Comparison of ENCODE assay signal across 8 mouse cellular contexts in genomic region chr13:34088201-34088649, GRCm38 (mm10). TPM values are rescaled to one million over a fixed set of nuclear protein-coding genes. Genes with fewer than 3 reads are reported as not detected.
DNase-seq lines count a peak whose midpoint lies in the region; ATAC-seq lines count a peak whose summit lies in the region.
"Not testable (repeated sequence)": the region's sequence is repeated elsewhere in the genome, so short reads cannot be mapped to it uniquely, and the experiment has no call there.

No protein-coding gene starts in this region.

- H3K9ac ChIP-seq in embryonic facial prominence, embryonic 13.5 days; forebrain, embryonic 16.5 days (replicated peaks; ENCODE audit: low read depth, low read length); liver, embryonic 11.5 days (ENCODE audit: low read depth, low read length); midbrain, embryonic 11.5 days (ENCODE audit: low read length): not testable (repeated sequence)
- peak overlapping the region; percentile 41 for H3K9ac ChIP-seq in hindbrain, embryonic 14.5 days
- peak overlapping the region; percentile 58 for H3K9ac ChIP-seq in neural tube, embryonic 13.5 days

- 0 out of 2 replicates have a peak overlapping the region, but pooled peaks have one; percentile 16 for H3K27ac ChIP-seq in embryonic facial prominence, embryonic 13.5 days
- H3K27ac ChIP-seq in forebrain, embryonic 16.5 days (ENCODE audit: low read length), result peak overlapping the region; percentile 86
- peak overlapping the region; percentile 81 for H3K27ac ChIP-seq in hindbrain, embryonic 14.5 days
- H3K27ac ChIP-seq in liver, embryonic 11.5 days (ENCODE audit: low read depth, low read length), result not testable (repeated sequence)
- peak overlapping the region; percentile 61 for H3K27ac ChIP-seq in midbrain, embryonic 11.5 days (ENCODE audit: low read depth, low read length)
- peak overlapping the region; percentile 92 for H3K27ac ChIP-seq in neural tube, embryonic 13.5 days (replicated peaks)

- H3K9me3 ChIP-seq in embryonic facial prominence, embryonic 13.5 days; forebrain, embryonic 16.5 days (ENCODE audit: control insufficient read depth, low read length); hindbrain, embryonic 14.5 days (ENCODE audit: control insufficient read depth, low read length); liver, embryonic 11.5 days (ENCODE audit: control insufficient read depth, low read length); midbrain, embryonic 11.5 days (ENCODE audit: control insufficient read depth, low read length); neural tube, embryonic 13.5 days: not testable (repeated sequence)

- not testable (repeated sequence) for H3K4me3 ChIP-seq in embryonic facial prominence, embryonic 13.5 days; forebrain, embryonic 16.5 days (replicated peaks; ENCODE audit: low read length); hindbrain, embryonic 14.5 days (replicated peaks; ENCODE audit: low read length); liver, embryonic 11.5 days (ENCODE audit: low read depth, low read length); midbrain, embryonic 11.5 days (ENCODE audit: low read depth, low read length); neural tube, embryonic 13.5 days

- H3K36me3 ChIP-seq in embryonic facial prominence, embryonic 13.5 days; forebrain, embryonic 16.5 days (ENCODE audit: control insufficient read depth, insufficient read depth); hindbrain, embryonic 14.5 days (replicated peaks; ENCODE audit: control insufficient read depth, insufficient read depth); liver, embryonic 11.5 days (ENCODE audit: control insufficient read depth, insufficient read depth, low read length); midbrain, embryonic 11.5 days (ENCODE audit: control insufficient read depth, insufficient read depth, low read length); neural tube, embryonic 13.5 days: not testable (repeated sequence)

- DNase-seq in MN1 (ENCODE audit: low spot score), result peak; percentile 37
- not testable (repeated sequence) for DNase-seq in hindbrain, embryonic 14.5 days (ENCODE audit: low spot score); liver, embryonic 11.5 days (ENCODE audit: low spot score); midbrain, embryonic 11.5 days (ENCODE audit: low spot score, missing footprints)
- peak; percentile 38 for DNase-seq in thymus, postnatal 25 days

- peaks cover 11% of the 10 kb centered on the region for H3K4me1 ChIP-seq in embryonic facial prominence, embryonic 13.5 days
- H3K4me1 ChIP-seq in forebrain, embryonic 16.5 days (replicated peaks; ENCODE audit: control insufficient read depth, insufficient read depth, low read length), result peaks cover 22% of the 10 kb centered on the region
- H3K4me1 ChIP-seq in hindbrain, embryonic 14.5 days (replicated peaks; ENCODE audit: control insufficient read depth, insufficient read depth, low read length), result peaks cover 31% of the 10 kb centered on the region
- not testable (repeated sequence) for H3K4me1 ChIP-seq in liver, embryonic 11.5 days (replicated peaks; ENCODE audit: control insufficient read depth, insufficient read depth, low read length)
- H3K4me1 ChIP-seq in midbrain, embryonic 11.5 days (ENCODE audit: control insufficient read depth, insufficient read depth, low read length), result peaks cover 20% of the 10 kb centered on the region
- H3K4me1 ChIP-seq in neural tube, embryonic 13.5 days (replicated peaks), result peaks cover 36% of the 10 kb centered on the region

- ATAC-seq in embryonic facial prominence, embryonic 13.5 days (ENCODE audit: insufficient number of reproducible peaks, insufficient read depth, low FRiP score, low TSS enrichment, low read depth), result not testable (repeated sequence)
- ATAC-seq in forebrain, embryonic 16.5 days, result peak; percentile 21
- peak; percentile 47 for ATAC-seq in hindbrain, embryonic 14.5 days (ENCODE audit: low FRiP score)
- ATAC-seq in liver, embryonic 11.5 days (replicated peaks; ENCODE audit: low FRiP score), result 0 out of 2 replicates have a peak, but pooled peaks have one; percentile 18
- peak; percentile 31; the same call in 1 of the 2 replicates for ATAC-seq in midbrain, embryonic 11.5 days (ENCODE audit: low FRiP score)
- ATAC-seq in neural tube, embryonic 13.5 days (ENCODE audit: low read depth), result peak; percentile 57

- WGBS in embryonic facial prominence, embryonic 13.5 days, result 63% methylated on average over 5 of the region's 5 CpGs
- 58% methylated on average over 5 of the region's 5 CpGs for WGBS in forebrain, embryonic 16.5 days
- 32% methylated on average over 5 of the region's 5 CpGs for WGBS in hindbrain, embryonic 14.5 days
- WGBS in liver, embryonic 11.5 days, result 39% methylated on average over 5 of the region's 5 CpGs
- WGBS in midbrain, embryonic 11.5 days, result 52% methylated on average over 5 of the region's 5 CpGs
- WGBS in neural tube, embryonic 13.5 days, result 52% methylated on average over 5 of the region's 5 CpGs

- H3K4me2 ChIP-seq in embryonic facial prominence, embryonic 13.5 days; liver, embryonic 11.5 days; midbrain, embryonic 11.5 days: not testable (repeated sequence)
- H3K4me2 ChIP-seq in forebrain, embryonic 16.5 days (ENCODE audit: low read length), result peak overlapping the region; percentile 1; the same call in 1 of the 2 replicates
- H3K4me2 ChIP-seq in hindbrain, embryonic 14.5 days (replicated peaks), result peak overlapping the region; percentile 35
- H3K4me2 ChIP-seq in neural tube, embryonic 13.5 days, result peak overlapping the region; percentile 35; the same call in 1 of the 2 replicates

- not testable (repeated sequence) for H3K27me3 ChIP-seq in embryonic facial prominence, embryonic 13.5 days; forebrain, embryonic 16.5 days (replicated peaks; ENCODE audit: control insufficient read depth, insufficient read depth, low read length); hindbrain, embryonic 14.5 days (ENCODE audit: control insufficient read depth, insufficient read depth, low read length); liver, embryonic 11.5 days (replicated peaks; ENCODE audit: control insufficient read depth, insufficient read depth, low read length); midbrain, embryonic 11.5 days (ENCODE audit: control insufficient read depth, insufficient read depth, low read length); neural tube, embryonic 13.5 days

RNA-seq across cellular contexts. Expression of gene Tubb2a, which starts 10.4 kb away (rescaled TPM):
- 133 and 136 TPM in 2 replicates for polyA plus RNA-seq in embryonic facial prominence, embryonic 13.5 days (2015; fragmentation: Nextera tagmentation; extraction: Ambion mirVana)
- polyA plus RNA-seq in forebrain, embryonic 16.5 days (2015; fragmentation: Nextera tagmentation; extraction: Ambion mirVana), result 1,717 and 2,137 TPM in 2 replicates
- polyA plus RNA-seq in hindbrain, embryonic 14.5 days (2014; fragmentation: Nextera tagmentation; extraction: Ambion mirVana), result 2,565 and 2,873 TPM in 2 replicates
- polyA plus RNA-seq in liver, embryonic 11.5 days (2014; fragmentation: Nextera tagmentation; extraction: Ambion mirVana), result 81.0 and 87.9 TPM in 2 replicates
- 398 and 417 TPM in 2 replicates for polyA plus RNA-seq in midbrain, embryonic 11.5 days (2014; fragmentation: Nextera tagmentation; extraction: Ambion mirVana)
- 1,875 and 2,016 TPM in 2 replicates for polyA plus RNA-seq in neural tube, embryonic 13.5 days (2015; fragmentation: Nextera tagmentation; extraction: Ambion mirVana)

RNA-seq across cellular contexts. Expression of gene Tubb2b, which starts 42.0 kb away (rescaled TPM):
- polyA plus RNA-seq in embryonic facial prominence, embryonic 13.5 days (2015; fragmentation: Nextera tagmentation; extraction: Ambion mirVana), result 45.6 and 46.3 TPM in 2 replicates
- 1,170 and 1,210 TPM in 2 replicates for polyA plus RNA-seq in forebrain, embryonic 16.5 days (2015; fragmentation: Nextera tagmentation; extraction: Ambion mirVana)
- polyA plus RNA-seq in hindbrain, embryonic 14.5 days (2014; fragmentation: Nextera tagmentation; extraction: Ambion mirVana), result 682 and 716 TPM in 2 replicates
- polyA plus RNA-seq in liver, embryonic 11.5 days (2014; fragmentation: Nextera tagmentation; extraction: Ambion mirVana), result 7.6 and 7.7 TPM in 2 replicates
- polyA plus RNA-seq in midbrain, embryonic 11.5 days (2014; fragmentation: Nextera tagmentation; extraction: Ambion mirVana), result 307 and 321 TPM in 2 replicates
- polyA plus RNA-seq in neural tube, embryonic 13.5 days (2015; fragmentation: Nextera tagmentation; extraction: Ambion mirVana), result 644 and 732 TPM in 2 replicates

RNA-seq across cellular contexts. Expression of gene Bphl, which starts 50.8 kb away (rescaled TPM):
- 50.8 and 53.9 TPM in 2 replicates for polyA plus RNA-seq in embryonic facial prominence, embryonic 13.5 days (2015; fragmentation: Nextera tagmentation; extraction: Ambion mirVana)
- 35.5 and 39.0 TPM in 2 replicates for polyA plus RNA-seq in forebrain, embryonic 16.5 days (2015; fragmentation: Nextera tagmentation; extraction: Ambion mirVana)
- 42.8 and 43.5 TPM in 2 replicates for polyA plus RNA-seq in hindbrain, embryonic 14.5 days (2014; fragmentation: Nextera tagmentation; extraction: Ambion mirVana)
- polyA plus RNA-seq in liver, embryonic 11.5 days (2014; fragmentation: Nextera tagmentation; extraction: Ambion mirVana), result 32.8 and 35.3 TPM in 2 replicates
- 32.5 and 35.2 TPM in 2 replicates for polyA plus RNA-seq in midbrain, embryonic 11.5 days (2014; fragmentation: Nextera tagmentation; extraction: Ambion mirVana)
- 38.5 and 49.5 TPM in 2 replicates for polyA plus RNA-seq in neural tube, embryonic 13.5 days (2015; fragmentation: Nextera tagmentation; extraction: Ambion mirVana)
